Mouse (Mus musculus) CH12F3 (cell line): ENCODE results near the gene Mc3r.

Experiments used
- in situ Hi-C: fragments of 300-500 bp; cut with MboI; formaldehyde crosslinking; loops from 2 replicates; pipeline ENCODE4 v1.14.3; 2020; ENCODE audit warnings: low sequenced_read_pairs

The Mc3r gene

GRCm38 (mm10) chr2:172292525-172293405, 44.5 kb downstream of the Mc3r start:
- in situ Hi-C loops, result no loop called here

DNA sequence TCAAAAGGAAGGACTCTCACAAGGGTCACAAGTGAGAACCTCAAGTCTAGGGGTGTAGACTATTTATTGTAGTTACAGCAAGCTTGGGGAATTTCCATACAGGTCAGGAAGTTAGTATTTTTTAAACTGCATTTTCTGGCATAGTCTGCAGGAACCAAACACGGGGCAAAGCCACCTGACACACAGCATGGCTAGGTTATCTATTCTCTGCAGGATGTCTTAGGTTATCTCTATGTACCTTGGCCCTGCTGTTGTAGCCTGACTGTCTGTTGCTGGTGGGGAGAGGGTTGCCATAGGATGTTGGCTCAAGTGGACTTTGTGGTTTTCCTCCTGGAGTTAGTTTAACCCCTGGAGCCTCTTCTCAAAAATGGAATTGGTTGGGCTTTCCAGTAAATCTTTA, 49.8 kb downstream of the Mc3r start:
- in situ Hi-C loops, result no loop called here

DNA sequence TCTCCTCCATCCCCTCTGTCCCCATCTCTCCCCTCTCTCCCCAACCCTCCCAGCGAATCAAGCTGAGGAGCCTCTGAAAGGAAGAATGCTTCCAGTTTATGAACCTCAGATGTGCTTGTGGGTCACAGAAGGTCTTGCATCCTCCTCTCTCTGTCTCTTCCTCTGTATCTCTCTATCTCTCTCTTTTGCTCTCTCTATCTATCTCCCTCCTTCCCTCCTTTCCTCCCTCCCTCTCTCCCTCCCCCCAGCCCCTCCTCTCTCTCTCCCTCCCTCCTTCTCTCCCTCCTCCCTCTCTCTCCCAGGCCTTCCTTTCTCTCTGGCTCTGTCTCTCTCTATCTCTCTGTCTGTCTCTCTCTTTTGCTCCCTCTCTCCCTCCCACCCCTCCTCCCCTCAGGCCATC, 50.2 kb downstream of the Mc3r start:
- in situ Hi-C loops, result no loop called here

GRCm38 (mm10) chr2:172299126-172299921, 51.0 kb downstream of the Mc3r start:
- in situ Hi-C loops, result no loop called here
